Mouse (Mus musculus) brain, embryonic 14.5 days (tissue): ENCODE results near the gene Gng12.

ENCODE experiments used
- CTCF ChIP-seq: fragments of 200-500 bp; IDR thresholded peaks from 2 replicates; pipeline ENCODE4 v1.5.1; 2012; ENCODE audit warnings: inconsistent platforms, mild to moderate bottlenecking, moderate library complexity, borderline replicate concordance; ENCODE audit not compliant: insufficient read depth, insufficient read length; ENCODE audit errors: extremely low read depth
- POLR2A ChIP-seq: fragments of 200-500 bp; IDR thresholded peaks from 2 replicates; pipeline ENCODE4 v1.6.1; 2012; ENCODE audit warnings: mild to moderate bottlenecking, inconsistent platforms, borderline replicate concordance; ENCODE audit not compliant: poor library complexity, insufficient read depth, insufficient read length, severe bottlenecking; ENCODE audit errors: extremely low read depth

DNA sequence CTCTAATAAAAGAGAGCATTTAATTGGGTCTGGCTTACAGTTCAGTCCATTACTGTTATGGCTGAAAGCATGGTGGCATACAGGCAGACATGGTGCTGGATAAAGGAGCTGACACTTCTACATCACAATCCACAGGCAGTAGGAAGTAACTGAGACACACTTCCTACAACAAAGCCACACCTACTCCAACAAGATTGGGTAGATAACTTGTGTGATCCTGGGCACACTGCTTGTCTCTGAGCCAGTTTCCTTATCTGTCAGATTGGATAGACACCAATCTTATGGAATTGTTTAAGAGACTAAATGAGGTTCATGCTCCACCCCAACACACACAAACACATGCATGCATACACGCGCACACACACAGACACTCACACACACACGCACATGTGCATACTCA is 51.9 kb downstream of the Gng12 start:
- TF ChIP-seq CTCF (no peak), POLR2A (no peak)
